Mouse (Mus musculus) heart, adult 10 weeks (tissue): ENCODE measurements around the gene Zscan22. TPM values are rescaled to one million over a fixed set of nuclear protein-coding genes. Genes with fewer than 3 reads are reported as not detected.

ENCODE experiments used
- polyA plus RNA-seq: library from polyadenylated mRNA; stranded (reverse); fragments of 350-450 nt; fragmentation: Illumina TruSeq; extraction: RNeasy Lipid Tissue Mini Kit (QIAGEN cat#74804); gene quantifications from one replicate; pipeline ENCODE4 v1.2.3, GENCODE M21; 2014; ENCODE audit warnings: low read depth, low replicate concordance

Gene Zscan22
- polyA plus RNA-seq: 5.1 TPM

DNA sequence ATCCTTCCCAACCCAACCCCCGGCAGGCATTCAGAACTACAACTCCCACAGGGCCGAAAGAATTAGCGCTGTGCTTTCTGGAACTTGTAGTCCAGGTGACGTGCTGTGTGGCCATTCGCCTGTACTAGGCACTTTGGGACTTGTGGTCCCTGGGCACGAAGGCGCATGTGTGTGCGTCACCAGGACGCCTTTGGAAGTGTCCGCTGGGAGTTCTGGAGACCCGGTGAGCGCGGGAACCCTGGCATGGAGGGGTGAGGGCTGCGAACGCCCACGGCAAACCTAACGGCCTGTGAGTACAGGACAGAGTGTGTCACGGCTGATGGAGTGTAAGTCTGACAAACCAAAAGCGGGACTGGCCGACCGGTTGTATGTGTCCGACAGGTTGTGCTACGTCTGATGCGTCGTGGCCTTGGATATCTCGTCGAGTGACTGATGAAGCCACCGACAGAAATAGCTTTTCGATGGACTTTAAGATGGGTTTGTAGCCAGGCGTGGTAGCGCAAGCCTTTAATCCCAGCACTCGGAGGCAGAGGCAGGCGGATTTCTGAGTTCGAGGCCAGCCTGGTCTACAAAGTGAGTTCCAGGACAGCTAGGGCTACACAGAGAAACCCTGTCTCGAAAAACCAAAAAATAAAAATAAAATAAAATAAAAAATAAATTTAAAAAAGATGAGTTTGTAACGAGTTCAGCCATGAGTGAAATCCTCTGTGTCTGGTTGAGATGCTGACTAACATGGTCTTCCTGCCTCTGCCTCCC lies at the start of gene Zscan22:
Zscan22 (plus strand) TSS at position 161 of the 756 bp plus-strand sequence.

DNA sequence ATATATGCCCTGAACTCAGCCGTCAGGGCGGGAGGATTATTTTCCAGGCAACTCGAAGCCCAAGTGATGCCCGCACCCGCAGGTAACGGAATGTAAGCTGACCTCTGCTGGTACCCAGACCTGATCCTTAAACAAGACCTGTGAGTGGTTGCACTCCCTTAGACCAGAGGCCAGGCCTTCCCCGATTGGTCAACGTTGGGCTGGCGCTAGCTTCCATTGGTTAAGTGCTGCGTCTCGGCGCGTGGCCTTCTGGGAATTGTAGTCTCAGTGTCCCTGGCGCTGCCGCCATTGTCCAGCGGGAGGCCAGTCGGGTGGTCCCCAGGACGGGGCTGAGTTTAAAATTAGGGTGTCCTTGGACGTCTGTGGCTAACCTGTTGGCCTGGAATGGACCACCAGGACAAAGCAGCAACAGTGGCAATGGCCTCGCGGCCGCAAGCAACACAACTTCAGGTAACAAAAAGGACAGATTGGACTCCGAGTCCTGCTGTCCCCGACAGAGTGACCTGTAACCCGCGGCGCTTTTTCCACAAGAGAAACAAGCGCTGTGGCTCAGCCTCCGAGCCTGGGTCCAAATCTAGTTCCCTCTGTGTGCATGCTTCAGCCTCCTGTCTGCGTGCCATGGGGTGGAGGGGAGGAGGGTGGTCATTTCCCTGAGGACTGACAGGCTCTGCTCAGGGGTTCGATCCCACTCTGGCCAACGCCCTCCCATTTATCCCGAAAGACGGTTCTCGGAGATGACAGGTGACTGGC lies 16.5 kb upstream of the Zscan22 start, which contains the start of gene Zfp128:
Zfp128 (plus strand) TSS at position 267 of the 750 bp plus-strand sequence.

DNA sequence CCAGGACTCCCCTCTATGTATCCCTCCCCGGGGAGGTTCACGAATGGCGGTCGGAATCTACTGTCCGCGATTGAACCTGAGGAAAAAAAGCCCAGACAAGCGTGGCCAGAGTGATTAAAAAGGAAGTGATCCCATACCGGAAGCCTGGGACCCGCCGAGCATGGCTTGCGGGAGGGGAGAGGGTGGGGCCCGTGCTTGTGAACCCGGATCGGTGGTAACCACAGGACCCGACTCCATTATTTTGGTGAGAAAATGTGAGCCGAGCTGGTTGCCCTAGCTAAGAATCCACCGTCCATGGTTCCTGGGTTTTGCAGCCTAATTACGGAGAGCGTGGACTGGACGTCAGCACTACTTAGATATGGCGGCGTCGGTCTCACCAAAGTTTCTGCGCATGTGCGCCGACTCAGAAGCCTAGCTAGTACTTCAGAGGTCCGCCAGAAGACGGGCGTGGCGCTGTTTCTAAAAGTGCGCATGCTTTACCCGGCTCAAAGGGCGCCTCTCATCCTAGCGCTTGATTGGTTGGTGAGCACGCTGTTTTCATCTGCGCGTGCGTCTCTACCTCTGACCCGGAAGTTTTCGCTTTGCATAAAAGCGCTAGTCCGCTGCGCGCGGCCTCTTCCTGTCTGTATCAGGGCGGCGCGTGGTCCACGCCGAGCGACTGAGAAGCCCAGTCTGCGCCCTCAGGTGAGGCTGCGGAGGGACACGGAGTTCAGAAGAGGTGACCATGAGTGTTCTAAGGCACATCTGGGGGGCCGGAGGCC lies 24.3 kb downstream of the Zscan22 start, which contains the start of gene Rps5:
Rps5 (plus strand) TSS at position 586 of the 761 bp plus-strand sequence.

DNA sequence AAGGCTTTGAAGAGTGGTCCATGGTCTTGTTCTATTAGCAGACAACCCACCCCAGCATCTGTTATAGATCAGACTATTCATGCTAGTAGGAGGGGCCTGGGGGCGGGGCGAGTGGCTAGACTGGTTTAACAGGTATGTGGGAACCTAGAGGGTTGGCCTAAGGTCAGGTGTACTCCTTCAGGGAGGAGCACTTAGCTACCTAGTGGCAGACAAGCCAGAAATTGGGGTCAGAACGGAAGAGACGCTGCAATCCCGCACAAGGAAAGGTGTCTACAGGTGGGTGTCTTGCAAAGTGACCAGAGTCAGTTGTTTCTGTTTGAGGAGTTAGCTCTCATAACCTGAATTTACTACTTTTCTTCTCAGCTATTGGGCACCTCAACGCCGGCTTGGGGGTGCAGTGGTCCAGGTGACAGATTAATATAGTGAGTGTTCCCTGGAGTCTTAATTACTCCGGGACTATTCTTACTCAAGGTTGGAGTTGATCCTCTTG lies 29.6 kb downstream of the Zscan22 start, which contains the start of gene Rnf225:
Rnf225 (plus strand) TSS at position 226 of the 490 bp plus-strand sequence.

Other genes with a start within 250 kb of the Zscan22 start
- gene Vmn2r55, start 212.8 kb upstream of the Zscan22 start, polyA plus RNA-seq: not detected
- gene Vmn2r56, start 162.8 kb upstream of the Zscan22 start, polyA plus RNA-seq: not detected
- 1.4 TPM for gene Zscan18, start 94.2 kb upstream of the Zscan22 start, polyA plus RNA-seq
- 5.9 TPM for gene Zfp329, start 79.0 kb upstream of the Zscan22 start, polyA plus RNA-seq
- 21.8 TPM for gene Zfp110, start 63.1 kb upstream of the Zscan22 start, polyA plus RNA-seq
- gene Zfp128, start 16.6 kb upstream of the Zscan22 start, polyA plus RNA-seq: 3.1 TPM
- gene Rps5, start 24.5 kb downstream of the Zscan22 start, polyA plus RNA-seq: 661 TPM
- not detected for gene Rnf225, start 29.6 kb downstream of the Zscan22 start, polyA plus RNA-seq
- 2.5 TPM for gene Zfp324, start 68.0 kb downstream of the Zscan22 start, polyA plus RNA-seq
- gene Zfp446, start 80.0 kb downstream of the Zscan22 start, polyA plus RNA-seq: 5.0 TPM
- gene Slc27a5, start 100.4 kb downstream of the Zscan22 start, polyA plus RNA-seq: 0.63 TPM
- gene Trim28, start 101.3 kb downstream of the Zscan22 start, polyA plus RNA-seq: 95.8 TPM
- 4.7 TPM for gene Zbtb45, start 112.2 kb downstream of the Zscan22 start, polyA plus RNA-seq
- 178 TPM for gene Chmp2a, start 137.0 kb downstream of the Zscan22 start, polyA plus RNA-seq
- gene Ube2m, start 140.5 kb downstream of the Zscan22 start, polyA plus RNA-seq: 200 TPM
- gene Mzf1, start 156.9 kb downstream of the Zscan22 start, polyA plus RNA-seq: 0.29 TPM
- not detected for gene Vmn1r85, start 197.4 kb downstream of the Zscan22 start, polyA plus RNA-seq
- not detected for gene Vmn1r86, start 222.1 kb downstream of the Zscan22 start, polyA plus RNA-seq
- gene Vmn1r87, start 242.3 kb downstream of the Zscan22 start, polyA plus RNA-seq: not detected